Mouse (Mus musculus) testis, adult 2 months (tissue): ENCODE measurements around the gene Hivep2.

Experiments used
- CTCF ChIP-seq: fragments of 200-500 bp; IDR thresholded peaks from 2 replicates; pipeline ENCODE4 v1.5.1; 2012; ENCODE audit warnings: low read depth, mild to moderate bottlenecking, inconsistent platforms, low read length, moderate library complexity; ENCODE audit not compliant: control insufficient read depth, insufficient read depth, insufficient replicate concordance
- POLR2A ChIP-seq: fragments of 200-500 bp; IDR thresholded peaks from 2 replicates; pipeline ENCODE4 v1.6.1; 2012; ENCODE audit warnings: low read depth, mild to moderate bottlenecking, inconsistent platforms, low read length, moderate library complexity; ENCODE audit not compliant: control insufficient read depth

DNA sequence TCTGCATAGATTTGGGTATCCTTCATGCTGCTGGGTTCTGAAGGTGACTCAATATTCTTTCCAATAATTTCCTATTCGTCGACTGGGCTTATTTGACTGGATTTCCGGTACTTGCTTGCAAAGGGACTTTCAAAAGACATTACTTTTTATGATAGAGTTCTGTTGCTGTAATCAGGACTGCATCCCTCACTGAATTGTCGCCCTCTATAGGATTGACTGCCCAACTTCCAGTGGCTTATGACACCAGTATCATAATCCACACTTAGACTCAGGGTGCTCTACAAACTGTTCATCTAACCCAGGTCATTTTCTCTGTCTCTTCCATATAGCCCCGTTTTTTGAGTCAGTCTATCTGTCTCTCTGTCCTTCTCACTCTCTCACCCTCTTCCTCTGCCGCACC lies 231.4 kb downstream of the Hivep2 start:
- TF ChIP-seq POLR2A = no peak
- no peak for TF ChIP-seq CTCF
